Mouse (Mus musculus) G1E (cell line): ENCODE data around the gene Foxl1.

Experiments
- CTCF ChIP-seq: IDR thresholded peaks from 2 replicates; pipeline ENCODE4 v1.5.1; 2012; ENCODE audit warnings: low read depth, low read length, inconsistent platforms, mixed read lengths
- GATA1 ChIP-seq: IDR thresholded peaks from 2 replicates; pipeline ENCODE4 v1.6.1; 2012; ENCODE audit warnings: borderline replicate concordance, low read length, inconsistent platforms, mixed read lengths

GRCm38 (mm10) chr8:121164017-121164469 is 36.3 kb downstream of the Foxl1 start:
- TF ChIP-seq CTCF (no peak), GATA1 (no peak)
